Mouse (Mus musculus) thymus, adult 18-20 months (tissue): ENCODE data around the gene Pgap3.

Experiments used
- DNase-seq, 2 experiments: peaks; one replicate each; pipeline ENCODE4 v3.0.0; 2022; ENCODE audit warnings: mixed read lengths in 2 of 2

The Pgap3 gene

GRCm38 (mm10) chr11:98380106-98380505, 20.2 kb downstream of the Pgap3 start:
- DNase-seq: no peak

- no peak for DNase-seq
Measured at GRCm38 (mm10) chr11:98379379-98379778, 20.9 kb downstream of the Pgap3 start.

GRCm38 (mm10) chr11:98377787-98378186, 22.5 kb downstream of the Pgap3 start:
- DNase-seq: no peak

- DNase-seq: no peak
Measured at GRCm38 (mm10) chr11:98376756-98377155, 23.5 kb downstream of the Pgap3 start.

GRCm38 (mm10) chr11:98374266-98374665, 26.0 kb downstream of the Pgap3 start:
- no peak for DNase-seq

GRCm38 (mm10) chr11:98373244-98373643, 27.0 kb downstream of the Pgap3 start:
- no peak for DNase-seq

GRCm38 (mm10) chr11:98372406-98372805, 27.9 kb downstream of the Pgap3 start:
- no peak for DNase-seq

GRCm38 (mm10) chr11:98371556-98372240, 28.6 kb downstream of the Pgap3 start:
- DNase-seq: no peak

- DNase-seq: no peak
Measured at GRCm38 (mm10) chr11:98370588-98370987, 29.7 kb downstream of the Pgap3 start.

GRCm38 (mm10) chr11:98369337-98369736, 31.0 kb downstream of the Pgap3 start:
- no peak for DNase-seq

GRCm38 (mm10) chr11:98367863-98368186, 32.5 kb downstream of the Pgap3 start:
- DNase-seq: no peak

- DNase-seq: peak; percentile 34 to 41
Measured at GRCm38 (mm10) chr11:98367171-98367862, 33.0 kb downstream of the Pgap3 start.

- peak in 1 of 2 experiments; percentile 37 for DNase-seq
Measured at GRCm38 (mm10) chr11:98366290-98366689, 34.0 kb downstream of the Pgap3 start.

GRCm38 (mm10) chr11:98364410-98364809, 35.9 kb downstream of the Pgap3 start:
- no peak for DNase-seq

GRCm38 (mm10) chr11:98363817-98364216, 36.5 kb downstream of the Pgap3 start:
- no peak for DNase-seq

- no peak for DNase-seq
Measured at GRCm38 (mm10) chr11:98360866-98361521, 39.3 kb downstream of the Pgap3 start.

GRCm38 (mm10) chr11:98358161-98359083, 41.9 kb downstream of the Pgap3 start, which contains the start of gene Stard3:
Gene Stard3 (plus strand): TSS chr11:98358368.
- peak; percentile 83 to 89 for DNase-seq

GRCm38 (mm10) chr11:98357396-98358160, 42.7 kb downstream of the Pgap3 start:
- no peak for DNase-seq

- no peak for DNase-seq
Measured at GRCm38 (mm10) chr11:98356625-98357394, 43.5 kb downstream of the Pgap3 start.

GRCm38 (mm10) chr11:98355732-98356299, 44.5 kb downstream of the Pgap3 start:
- peak in 1 of 2 experiments; percentile 52 for DNase-seq

GRCm38 (mm10) chr11:98354445-98354844, 45.8 kb downstream of the Pgap3 start:
- DNase-seq: no peak
